9 mouse cellular contexts compared by ENCODE assay signal in genomic region chr2:151739505-151739904, GRCm38 (mm10). TPM values are rescaled to one million over a fixed set of nuclear protein-coding genes. Genes with fewer than 3 reads are reported as not detected.
DNase-seq lines count a peak whose midpoint lies in the region; ATAC-seq lines count a peak whose summit lies in the region.
"Had no signal": no experiment of that assay in that cellular context is flagged by ENCODE, and none has a peak within 500 bp of the region (broad histone marks: within the 10 kb centered on the region; RNA-seq: fewer than 3 reads in every experiment).

No protein-coding gene starts in this region.

- DNase-seq in heart, postnatal 14 days: no peak
- no peak for DNase-seq in embryonic facial prominence, embryonic 14.5 days (ENCODE audit: low spot score)
- DNase-seq in thymus, postnatal 4 days: no peak
- DNase-seq in cerebellum, postnatal 25 days: no peak
- no peak for DNase-seq in heart, postnatal 10 days
- DNase-seq: kidney, adult 9 months had no signal

- WGBS in heart, embryonic 15.5 days: 84% methylated on average over 7 of the region's 7 CpGs
- WGBS in embryonic facial prominence, embryonic 14.5 days: 85% methylated on average over 7 of the region's 7 CpGs
- 87% methylated on average over 7 of the region's 7 CpGs for WGBS in intestine, embryonic 16.5 days
- 94% methylated on average over 7 of the region's 7 CpGs for WGBS in midbrain, embryonic 13.5 days

- no peak for ATAC-seq in heart, embryonic 15.5 days (replicated peaks; ENCODE audit: insufficient number of reproducible peaks, insufficient read depth, low FRiP score, low read depth)
- ATAC-seq in embryonic facial prominence, embryonic 14.5 days (ENCODE audit: low read depth): no peak
- no peak for ATAC-seq in intestine, embryonic 16.5 days
- no peak for ATAC-seq in midbrain, embryonic 13.5 days

- no peaks in the 10 kb centered on the region for H3K9me3 ChIP-seq in heart, embryonic 15.5 days (replicated peaks)
- H3K9me3 ChIP-seq in embryonic facial prominence, embryonic 14.5 days (ENCODE audit: control insufficient read depth, low read length): no peaks in the 10 kb centered on the region
- H3K9me3 ChIP-seq in intestine, embryonic 16.5 days (ENCODE audit: control insufficient read depth, low read length): no peaks in the 10 kb centered on the region
- H3K9me3 ChIP-seq in midbrain, embryonic 13.5 days: no peaks in the 10 kb centered on the region

- intact Hi-C loops in heart, postnatal 14 days (cut with DNase I): no loop called here
- intact Hi-C loops in heart, postnatal 10 days (cut with DNase I): no loop called here

- H3K4me3 ChIP-seq in heart, embryonic 15.5 days: no peak overlapping the region
- H3K4me3 ChIP-seq in embryonic facial prominence, embryonic 14.5 days (ENCODE audit: low read depth, low read length): no peak overlapping the region
- H3K4me3 ChIP-seq in intestine, embryonic 16.5 days (ENCODE audit: low read length): no peak overlapping the region
- peak overlapping the region; percentile 89; the same call in 1 of the 2 replicates for H3K4me3 ChIP-seq in midbrain, embryonic 13.5 days (replicated peaks)

- H3K36me3 ChIP-seq in heart, embryonic 15.5 days: peaks cover 8% of the 10 kb centered on the region; the same call in 1 of the 2 replicates
- peaks cover 6% of the 10 kb centered on the region for H3K36me3 ChIP-seq in embryonic facial prominence, embryonic 14.5 days (ENCODE audit: control insufficient read depth, insufficient read depth, low read length)
- H3K36me3 ChIP-seq in intestine, embryonic 16.5 days (ENCODE audit: control insufficient read depth, insufficient read depth, low read length): no peaks in the 10 kb centered on the region
- peaks cover 8% of the 10 kb centered on the region for H3K36me3 ChIP-seq in midbrain, embryonic 13.5 days

- H3K4me2 ChIP-seq in heart, embryonic 15.5 days: peak overlapping the region; percentile 78; the same call in 1 of the 2 replicates
- H3K4me2 ChIP-seq in embryonic facial prominence, embryonic 14.5 days (ENCODE audit: low read depth, low read length): peak overlapping the region; percentile 88
- H3K4me2 ChIP-seq in intestine, embryonic 16.5 days (ENCODE audit: low read depth, low read length): 0 out of 2 replicates have a peak overlapping the region, but pooled peaks have one; percentile 56
- H3K4me2 ChIP-seq in midbrain, embryonic 13.5 days (replicated peaks): peak overlapping the region; percentile 81

- H3K4me1 ChIP-seq in heart, embryonic 15.5 days (replicated peaks): peaks cover 15% of the 10 kb centered on the region
- peaks cover 14% of the 10 kb centered on the region for H3K4me1 ChIP-seq in embryonic facial prominence, embryonic 14.5 days (ENCODE audit: control insufficient read depth, insufficient read depth, low read length)
- H3K4me1 ChIP-seq in intestine, embryonic 16.5 days (ENCODE audit: control insufficient read depth, insufficient read depth, low read length): peaks cover 8% of the 10 kb centered on the region
- H3K4me1 ChIP-seq in midbrain, embryonic 13.5 days (replicated peaks): peaks cover 22% of the 10 kb centered on the region

- peaks cover 4% of the 10 kb centered on the region; the same call in 1 of the 2 replicates for H3K27me3 ChIP-seq in heart, embryonic 15.5 days
- H3K27me3 ChIP-seq in embryonic facial prominence, embryonic 14.5 days (replicated peaks; ENCODE audit: control insufficient read depth, insufficient read depth, low read length): no peaks in the 10 kb centered on the region
- 0 out of 2 replicates have a peak, but pooled peaks cover 2% of the 10 kb centered on the region for H3K27me3 ChIP-seq in intestine, embryonic 16.5 days (replicated peaks; ENCODE audit: control insufficient read depth, insufficient read depth, low read length)
- peaks cover 12% of the 10 kb centered on the region for H3K27me3 ChIP-seq in midbrain, embryonic 13.5 days

- H3K27ac ChIP-seq in heart, embryonic 15.5 days: no peak overlapping the region
- H3K27ac ChIP-seq in embryonic facial prominence, embryonic 14.5 days (replicated peaks; ENCODE audit: low read depth, low read length): no peak overlapping the region
- H3K27ac ChIP-seq in intestine, embryonic 16.5 days (ENCODE audit: low read length): no peak overlapping the region
- H3K27ac ChIP-seq in midbrain, embryonic 13.5 days: no peak overlapping the region

- H3K9ac ChIP-seq in heart, embryonic 15.5 days: no peak overlapping the region
- H3K9ac ChIP-seq in embryonic facial prominence, embryonic 14.5 days (ENCODE audit: low read depth, low read length): no peak overlapping the region
- no peak overlapping the region for H3K9ac ChIP-seq in intestine, embryonic 16.5 days (ENCODE audit: low read depth, low read length)
- H3K9ac ChIP-seq in midbrain, embryonic 13.5 days (replicated peaks): 0 out of 2 replicates have a peak overlapping the region, but pooled peaks have one; percentile 11

RNA-seq across cellular contexts. Expression of gene Psmf1, which starts 4.5 kb away (rescaled TPM):
- 23.4 and 28.7 TPM in 2 replicates for polyA plus RNA-seq in heart, embryonic 15.5 days (2015; fragmentation: Nextera tagmentation; extraction: Ambion mirVana)
- 10 to 100 TPM; 25.7 to 26.3 TPM for total RNA-seq in heart, postnatal 14 days (2021)
- 38.9 and 48.4 TPM in 2 replicates for polyA plus RNA-seq in embryonic facial prominence, embryonic 14.5 days (2014; fragmentation: Nextera tagmentation; extraction: Ambion mirVana)
- 41.4 and 43.5 TPM in 2 replicates for polyA plus RNA-seq in intestine, embryonic 16.5 days (2015; fragmentation: Nextera tagmentation; extraction: Ambion mirVana)
- polyA plus RNA-seq in midbrain, embryonic 13.5 days (2015; fragmentation: Nextera tagmentation; extraction: Ambion mirVana): 58.2 and 60.8 TPM in 2 replicates
- total RNA-seq in heart, postnatal 10 days (2021): 10 to 100 TPM; 31.6 to 33.5 TPM

RNA-seq across cellular contexts. Expression of gene Tmem74b, which starts 37.7 kb away (rescaled TPM):
- 2.5 and 2.8 TPM in 2 replicates for polyA plus RNA-seq in heart, embryonic 15.5 days (2015; fragmentation: Nextera tagmentation; extraction: Ambion mirVana)
- total RNA-seq in heart, postnatal 14 days (2021): 1 to 10 TPM; 4.1 to 4.5 TPM
- polyA plus RNA-seq in embryonic facial prominence, embryonic 14.5 days (2014; fragmentation: Nextera tagmentation; extraction: Ambion mirVana): 2.5 and 3.1 TPM in 2 replicates
- 1.7 and 1.9 TPM in 2 replicates for polyA plus RNA-seq in intestine, embryonic 16.5 days (2015; fragmentation: Nextera tagmentation; extraction: Ambion mirVana)
- 15.1 and 16.0 TPM in 2 replicates for polyA plus RNA-seq in midbrain, embryonic 13.5 days (2015; fragmentation: Nextera tagmentation; extraction: Ambion mirVana)
- 1 to 10 TPM; 3.1 to 4.5 TPM for total RNA-seq in heart, postnatal 10 days (2021)
